In genomic region chr5:5322699-5323098, GRCm38 (mm10) we compare ENCODE assay signal across 19 mouse cellular contexts.
A peak's percentile ranks its signal among the peaks of the same experiment; 100 is the strongest.
DNase-seq lines count a peak whose midpoint lies in the region; TF ChIP-seq lines count a peak whose summit lies in the region.
"Had no signal": no experiment of that assay in that cellular context is flagged by ENCODE, and none has a peak within 500 bp of the region (broad histone marks: within the 10 kb centered on the region; RNA-seq: fewer than 3 reads in every experiment).

No protein-coding gene starts in this region.

- H3K27ac ChIP-seq in left cerebral cortex, adult 2 months, result no peak overlapping the region
- H3K27ac ChIP-seq in CH12.LX (ENCODE audit: insufficient read depth, low read depth), result no peak overlapping the region
- H3K27ac ChIP-seq: hindbrain, embryonic 14.5 days; intestine, embryonic 15.5 days; limb, embryonic 15.5 days; midbrain, embryonic 13.5 days; neural tube, embryonic 13.5 days; stomach, embryonic 15.5 days had no signal

- H3K9ac ChIP-seq in CH12.LX (ENCODE audit: insufficient read depth, low read depth), result no peak overlapping the region
- H3K9ac ChIP-seq: hindbrain, embryonic 14.5 days; intestine, embryonic 15.5 days; limb, embryonic 15.5 days; midbrain, embryonic 13.5 days; neural tube, embryonic 13.5 days; stomach, embryonic 15.5 days had no signal

- H3K36me3 ChIP-seq in CH12.LX (replicated peaks in 1 of 2; ENCODE audit: control insufficient read depth in 1 of 2, insufficient read depth in 1 of 2, low read length in 1 of 2) (peaks cover 2 to 15% of the 10 kb centered on the region in 2 experiments), E14TG2a.4 (ENCODE audit: insufficient read depth, low read length) (no peaks in the 10 kb centered on the region)
- H3K36me3 ChIP-seq: intestine, embryonic 15.5 days; limb, embryonic 15.5 days; midbrain, embryonic 13.5 days; neural tube, embryonic 13.5 days; stomach, embryonic 15.5 days had no signal

- dilution Hi-C loops in CH12.LX (cut with MboI; ENCODE audit: extremely low pct_ligation_motif_present, extremely low pct_unique_long_range_greater_than_20kb, low sequenced_read_pairs), result no loop called here

- no peak; the same call in 1 of the 2 replicates for TF ChIP-seq RAD21 in CH12.LX (IDR thresholded peaks at IDR 0.05; ENCODE audit: low read depth, low read length)

- no peaks in the 10 kb centered on the region for H3K27me3 ChIP-seq in CH12.LX (replicated peaks)
- H3K27me3 ChIP-seq in E14TG2a.4 (ENCODE audit: insufficient read depth, low read length), result no peaks in the 10 kb centered on the region
- H3K27me3 ChIP-seq: intestine, embryonic 15.5 days; limb, embryonic 15.5 days; midbrain, embryonic 13.5 days; neural tube, embryonic 13.5 days; stomach, embryonic 15.5 days had no signal

- TF ChIP-seq EP300 in CH12.LX (IDR thresholded peaks at IDR 0.05; ENCODE audit: low read length), result no peak

- no peaks in the 10 kb centered on the region for H3K9me3 ChIP-seq in CH12.LX (replicated peaks; ENCODE audit: low read length)
- H3K9me3 ChIP-seq in E14TG2a.4 (ENCODE audit: low read length), result no peaks in the 10 kb centered on the region
- H3K9me3 ChIP-seq: intestine, embryonic 15.5 days; limb, embryonic 15.5 days; midbrain, embryonic 13.5 days; neural tube, embryonic 13.5 days; stomach, embryonic 15.5 days had no signal

- no peak overlapping the region for H3K4me2 ChIP-seq in CH12.LX (ENCODE audit: insufficient read depth, low read depth, poor library complexity, severe bottlenecking)
- H3K4me2 ChIP-seq: heart, embryonic 11.5 days; hindbrain, embryonic 14.5 days; intestine, embryonic 15.5 days; limb, embryonic 15.5 days; midbrain, embryonic 13.5 days; neural tube, embryonic 13.5 days; stomach, embryonic 15.5 days had no signal

- H3K4me1 ChIP-seq in CH12.LX (ENCODE audit: control insufficient read depth in 1 of 2, insufficient read depth in 2 of 2) (peaks cover 0 to 14% of the 10 kb centered on the region in 2 experiments; a peak in 3 of 4 replicates), E14TG2a.4 (replicated peaks; ENCODE audit: low read depth, low read length) (0 out of 2 replicates have a peak, but pooled peaks cover 2% of the 10 kb centered on the region)
- H3K4me1 ChIP-seq: intestine, embryonic 15.5 days had no signal

- TF ChIP-seq CTCF in left cerebral cortex, adult 2 months (IDR thresholded peaks at IDR 0.05), result peak; percentile 6; the same call in 1 of the 2 replicates
- peak in 1 of 2 experiments; percentile 46; a peak in 2 of 4 replicates for TF ChIP-seq CTCF in CH12.LX (conservative IDR thresholded peaks at IDR 0.05 in 1 of 2, IDR thresholded peaks at IDR 0.05 in 1 of 2; ENCODE audit: low read depth in 2 of 2, low read length in 2 of 2)
- TF ChIP-seq CTCF in E14TG2a.4 (conservative IDR thresholded peaks at IDR 0.05; ENCODE audit: low read length), result peak; percentile 39

- H3K79me2 ChIP-seq in CH12.LX (replicated peaks; ENCODE audit: control insufficient read depth, extremely low read depth, insufficient read depth, poor library complexity, severe bottlenecking), result no peaks in the 10 kb centered on the region

- H3K4me3 ChIP-seq in left cerebral cortex, adult 2 months, result no peak overlapping the region
- H3K4me3 ChIP-seq in CH12.LX (replicated peaks in 1 of 3; ENCODE audit: low read depth in 2 of 3, low read length in 2 of 3, poor library complexity in 1 of 3), result no peak overlapping the region
- no peak overlapping the region for H3K4me3 ChIP-seq in E14TG2a.4 (replicated peaks; ENCODE audit: low read length)
- H3K4me3 ChIP-seq: intestine, embryonic 15.5 days; limb, embryonic 15.5 days; midbrain, embryonic 13.5 days; neural tube, embryonic 13.5 days; stomach, embryonic 15.5 days had no signal

- TF ChIP-seq POLR2A in CH12.LX (IDR thresholded peaks at IDR 0.05; ENCODE audit: low read depth, low read length), result no peak

- intact Hi-C loops in left cerebral cortex, adult 2 months (cut with DNase I), result no loop called here

- no peak for DNase-seq in left cerebral cortex, adult 2 months (ENCODE audit: extremely low spot score in 1 of 2, low spot score in 2 of 2)
- no peak for DNase-seq in left cerebral cortex, adult 9 months (ENCODE audit: low spot score in 2 of 2)
- DNase-seq in CH12.LX (ENCODE audit: extremely low read depth), result no peak
- peak; percentile 9 for DNase-seq in ZHBTc4 (ENCODE audit: low read depth, low spot score)
- DNase-seq in adrenal gland, postnatal 10 days, result no peak
- DNase-seq in cerebellum, postnatal 36 days, result no peak
- DNase-seq: adrenal gland, postnatal 14 days; cerebellum, adult 11-12 months; cerebellum, postnatal 14 days; embryo, embryonic 11 days; heart, postnatal 14 days had no signal

- in situ Hi-C loops in CH12.LX (cut with MboI; ENCODE audit: low pct_ligation_motif_present, low pct_unique_long_range_greater_than_20kb, low sequenced_read_pairs), result no loop called here

TF ChIP-seq in CH12.LX, 34 proteins besides CTCF, POLR2A, EP300 and RAD21:
- TF ChIP-seq JUN (IDR thresholded peaks at IDR 0.05; ENCODE audit: insufficient read depth, low read depth, low read length), result no peak
- TF ChIP-seq SMC3 (IDR thresholded peaks at IDR 0.05; ENCODE audit: low read depth, low read length), result peak; percentile 16; the same call in 1 of the 2 replicates
